Mouse (Mus musculus) midbrain, embryonic 12.5 days (tissue): Measurements from ENCODE around the gene Ccnl2. TPM values are rescaled to one million over a fixed set of nuclear protein-coding genes. Genes with fewer than 3 reads are reported as not detected.

Experiments used
- ATAC-seq: fragments of 200-750 bp; cut with Nextera tagmentation; 2 replicates; pipeline ENCODE4 v1.8.0; 2017; ENCODE audit warnings: low read depth, moderate TSS enrichment, moderate library complexity; ENCODE audit not compliant: low FRiP score
- H3K27ac ChIP-seq: fragments of 300-500 bp; sonication (generic); replicated peaks from 2 replicates; pipeline ENCODE4 v1.5.1; 2016; ENCODE audit warnings: mild to moderate bottlenecking
- H3K27me3 ChIP-seq: fragments of 300-500 bp; sonication (generic); 2 replicates; pipeline ENCODE4 v1.6.1; 2016; ENCODE audit warnings: mild to moderate bottlenecking
- H3K36me3 ChIP-seq: fragments of 300-500 bp; sonication (generic); 2 replicates; pipeline ENCODE4 v1.6.1; 2016
- H3K4me1 ChIP-seq: fragments of 300-500 bp; sonication (generic); 2 replicates; pipeline ENCODE4 v1.6.1; 2016
- H3K4me2 ChIP-seq: fragments of 300-500 bp; sonication (generic); replicated peaks from 2 replicates; pipeline ENCODE4 v1.6.1; 2016; ENCODE audit warnings: mild to moderate bottlenecking, moderate library complexity
- H3K4me3 ChIP-seq: fragments of 300-500 bp; sonication (generic); 2 replicates; pipeline ENCODE4 v1.5.1; 2016; ENCODE audit warnings: mild to moderate bottlenecking
- H3K9ac ChIP-seq: fragments of 300-500 bp; sonication (generic); replicated peaks from 2 replicates; pipeline ENCODE4 v1.6.1; 2016; ENCODE audit warnings: mild to moderate bottlenecking, moderate library complexity
- H3K9me3 ChIP-seq: fragments of 300-500 bp; sonication (generic); 2 replicates; pipeline ENCODE4 v1.6.1; 2016; ENCODE audit warnings: mild to moderate bottlenecking
- WGBS: fragments of 180-500 bp; shearing (Covaris S2); methylation state at CpG from one replicate; pipeline ENCODE4 v1.1.7; 2016; 5-methylcytosine and 5-hydroxymethylcytosine counted together
- polyA plus RNA-seq: library from polyadenylated mRNA; unstranded; fragments of >200 nt; fragmentation: Nextera tagmentation; extraction: Ambion mirVana; gene quantifications from 2 replicates; pipeline ENCODE4 v1.2.1, GENCODE M21; 2016

The Ccnl2 gene
- 206 and 218 TPM in 2 replicates for polyA plus RNA-seq

DNA sequence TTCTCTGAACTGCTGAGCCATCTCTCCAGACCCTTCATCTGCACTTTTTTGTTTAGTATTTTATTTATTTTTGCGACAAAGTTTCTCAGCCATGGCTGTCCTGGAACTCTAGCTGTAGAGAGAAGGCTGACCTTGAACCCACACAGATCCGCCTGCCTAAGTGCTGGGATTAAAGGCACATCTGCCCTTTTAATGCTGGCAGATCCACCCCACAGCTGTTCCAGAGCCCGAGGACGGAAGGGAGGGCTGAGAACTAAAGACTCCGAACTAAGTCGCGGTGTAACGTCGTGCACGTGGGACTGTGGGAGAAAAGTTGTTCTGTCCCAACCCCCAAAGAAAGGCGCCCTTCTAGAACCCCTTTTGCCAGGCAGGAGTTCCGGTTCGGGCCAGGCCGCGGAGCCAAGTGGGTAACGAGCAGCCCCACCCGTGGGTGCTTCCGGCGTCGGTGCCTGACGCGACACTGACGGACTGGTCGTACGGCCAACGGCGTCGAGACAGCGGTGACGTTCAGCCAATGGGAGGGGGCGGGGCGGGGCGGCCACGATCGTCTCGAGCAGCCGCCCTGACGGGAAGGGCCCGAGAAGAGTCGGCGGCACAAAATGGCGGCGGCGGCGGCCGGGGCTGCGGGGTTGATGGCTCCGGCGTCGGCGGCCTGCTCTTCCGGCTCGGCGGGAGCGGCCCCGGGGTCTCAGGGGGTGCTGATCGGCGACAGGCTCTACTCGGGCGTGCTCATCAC lies at the start of gene Ccnl2:
TSS of gene Ccnl2 (plus strand) at position 561 of the 736 bp plus-strand sequence.
- Histone ChIP-seq H3K27ac (peak within 1 kb of the TSS; percentile 83), H3K4me2 (peak within 1 kb of the TSS; percentile 83)

DNA sequence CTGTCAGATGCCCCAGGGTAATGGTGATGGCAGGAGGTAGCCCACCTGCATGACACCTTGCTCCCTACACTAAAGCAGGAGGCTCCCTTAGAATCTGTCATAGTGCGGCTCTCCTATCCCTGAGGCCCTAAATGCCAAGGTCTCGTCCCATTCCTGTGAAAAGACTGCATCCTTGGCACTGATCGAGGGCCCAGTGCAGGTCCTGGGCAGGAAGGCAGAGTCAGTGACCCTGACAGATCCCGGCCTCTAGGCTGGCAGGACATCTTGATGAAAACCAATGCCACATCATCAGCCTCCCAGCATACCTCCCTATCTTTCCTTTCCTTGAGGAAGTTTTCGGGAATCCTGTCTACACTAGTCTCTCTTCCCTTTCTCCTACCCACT lies 42.8 kb upstream of the Ccnl2 start:
- Histone ChIP-seq H3K27me3 (peaks cover 42% of the 10 kb centered on the region), H3K36me3 (no peaks in the 10 kb centered on the region), H3K4me1 (peaks cover 15% of the 10 kb centered on the region), H3K9me3 (no peaks in the 10 kb centered on the region), H3K9ac (peak overlapping the region; percentile 73), H3K27ac (no peak overlapping the region), H3K4me3 (peak overlapping the region; percentile 58), H3K4me2 (peak overlapping the region; percentile 81)
- 63% methylated on average over 5 of the region's 5 CpGs for WGBS
- peak; percentile 1; the same call in 1 of the 2 replicates for ATAC-seq

More for the DNA sequence above, at the start of gene Ccnl2:
- Histone ChIP-seq H3K4me1 (peaks cover 19% of the 10 kb centered on the region), H3K36me3 (peaks cover 72% of the 10 kb centered on the region), H3K27me3 (no peaks in the 10 kb centered on the region), H3K9me3 (no peaks in the 10 kb centered on the region), H3K4me3 (peak within 1 kb of the TSS; percentile 82), H3K9ac (peak within 1 kb of the TSS; percentile 98)
- ATAC-seq: peak; percentile 100
- 1% methylated on average over 60 of the region's 60 CpGs for WGBS

DNA sequence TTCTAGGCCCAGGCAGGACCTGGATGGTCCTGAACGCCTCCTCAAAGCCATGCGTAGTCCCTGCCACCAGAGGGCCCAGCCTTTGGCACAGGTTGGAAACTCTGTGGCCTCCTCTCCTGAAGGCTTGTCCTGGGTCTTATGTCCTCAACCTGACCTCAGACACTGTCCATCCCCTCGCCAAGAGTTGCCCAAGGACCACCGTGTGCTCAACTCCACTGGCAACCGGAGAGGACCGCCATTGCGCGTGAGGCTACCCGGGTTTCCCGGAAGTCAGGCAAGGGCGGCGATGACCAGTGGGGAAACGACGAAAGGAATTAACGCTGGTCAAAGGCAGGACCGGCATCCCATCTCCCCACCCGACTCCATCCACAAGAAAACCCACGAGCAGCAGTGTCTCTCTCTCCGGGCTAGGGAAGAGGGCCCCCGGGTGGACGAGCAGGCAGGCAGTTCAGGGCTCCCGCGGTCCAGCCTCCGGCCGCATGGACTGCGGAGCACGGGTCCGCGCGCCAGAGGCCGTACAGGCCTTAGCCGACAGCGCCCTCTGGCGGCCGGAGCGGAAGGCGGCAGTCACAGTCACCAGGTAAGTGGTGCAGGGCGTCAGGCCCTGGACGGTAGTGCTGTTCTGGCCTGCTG lies 42.3 kb upstream of the Ccnl2 start:
- H3K9me3 ChIP-seq: no peaks in the 10 kb centered on the region
- WGBS: under 1% methylated on average over 39 of the region's 39 CpGs
- peak overlapping the region; percentile 58 for H3K4me3 ChIP-seq
- H3K27ac ChIP-seq: peak overlapping the region; percentile 62
- H3K4me2 ChIP-seq: peak overlapping the region; percentile 81
- H3K27me3 ChIP-seq: peaks cover 47% of the 10 kb centered on the region
- H3K36me3 ChIP-seq: no peaks in the 10 kb centered on the region
- H3K4me1 ChIP-seq: peaks cover 19% of the 10 kb centered on the region
- H3K9ac ChIP-seq: peak overlapping the region; percentile 73
- ATAC-seq: peak; percentile 91

DNA sequence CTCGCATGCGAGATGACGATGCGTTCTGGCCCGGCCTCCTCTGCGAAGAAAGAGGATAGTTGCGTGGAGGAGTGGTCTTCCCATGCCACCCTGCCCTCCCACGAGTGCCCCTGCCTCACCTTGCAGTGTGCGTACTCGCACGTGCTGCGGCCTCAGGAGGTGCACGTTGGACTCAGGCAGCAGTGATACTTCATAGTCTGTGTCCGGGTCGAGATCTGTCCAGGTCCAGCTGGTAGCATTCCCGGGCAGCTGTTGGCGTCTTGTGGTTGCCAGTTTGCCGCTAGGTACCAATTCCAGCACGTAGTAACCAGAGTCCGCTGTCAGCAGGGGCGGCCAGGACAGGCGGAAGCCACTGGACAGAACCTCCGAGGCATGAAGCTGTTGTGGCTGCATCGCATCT lies 41.7 kb upstream of the Ccnl2 start:
- 39% methylated on average over 24 of the region's 24 CpGs for WGBS
- Histone ChIP-seq H3K4me2 (peak overlapping the region; percentile 81), H3K27ac (no peak overlapping the region), H3K36me3 (no peaks in the 10 kb centered on the region), H3K27me3 (peaks cover 53% of the 10 kb centered on the region), H3K9me3 (no peaks in the 10 kb centered on the region), H3K4me3 (peak overlapping the region; percentile 58), H3K9ac (peak overlapping the region; percentile 73), H3K4me1 (peaks cover 19% of the 10 kb centered on the region)
- ATAC-seq: peak; percentile 16; the same call in 1 of the 2 replicates

- Histone ChIP-seq H3K4me1 (peaks cover 19% of the 10 kb centered on the region), H3K4me3 (no peak overlapping the region), H3K9me3 (no peaks in the 10 kb centered on the region), H3K27me3 (peaks cover 56% of the 10 kb centered on the region), H3K27ac (no peak overlapping the region), H3K9ac (no peak overlapping the region), H3K36me3 (no peaks in the 10 kb centered on the region), H3K4me2 (no peak overlapping the region)
- ATAC-seq: no peak
- 76% methylated on average over 2 of the region's 2 CpGs for WGBS
Measured at GRCm38 (mm10) chr4:155771706-155772105, 40.6 kb upstream of the Ccnl2 start.

DNA sequence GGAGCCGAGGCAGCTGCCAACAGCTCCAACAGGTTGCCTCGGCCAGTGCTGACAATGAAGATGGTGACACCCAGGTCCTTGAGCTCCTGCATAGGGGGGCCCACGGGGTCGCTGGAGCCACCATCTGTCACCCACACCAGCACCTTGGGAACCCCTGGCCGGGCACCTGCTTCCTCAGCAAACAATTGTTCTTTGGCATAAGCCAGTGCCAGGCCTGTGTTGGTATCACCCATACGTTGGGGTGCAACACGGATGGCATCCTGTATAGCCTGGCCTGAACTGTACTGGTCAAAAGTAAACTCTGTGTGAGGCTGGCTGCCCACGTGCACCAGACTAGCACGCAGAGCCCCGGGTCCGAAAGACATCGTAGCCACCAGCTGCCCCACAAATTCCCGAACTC lies 39.5 kb upstream of the Ccnl2 start:
- peaks cover 19% of the 10 kb centered on the region for H3K4me1 ChIP-seq
- WGBS: 88% methylated on average over 13 of the region's 13 CpGs
- no peaks in the 10 kb centered on the region for H3K36me3 ChIP-seq
- H3K9me3 ChIP-seq: no peaks in the 10 kb centered on the region
- H3K27me3 ChIP-seq: peaks cover 56% of the 10 kb centered on the region
- H3K9ac ChIP-seq: no peak overlapping the region
- no peak overlapping the region for H3K27ac ChIP-seq
- ATAC-seq: no peak
- H3K4me3 ChIP-seq: no peak overlapping the region
- no peak overlapping the region for H3K4me2 ChIP-seq

DNA sequence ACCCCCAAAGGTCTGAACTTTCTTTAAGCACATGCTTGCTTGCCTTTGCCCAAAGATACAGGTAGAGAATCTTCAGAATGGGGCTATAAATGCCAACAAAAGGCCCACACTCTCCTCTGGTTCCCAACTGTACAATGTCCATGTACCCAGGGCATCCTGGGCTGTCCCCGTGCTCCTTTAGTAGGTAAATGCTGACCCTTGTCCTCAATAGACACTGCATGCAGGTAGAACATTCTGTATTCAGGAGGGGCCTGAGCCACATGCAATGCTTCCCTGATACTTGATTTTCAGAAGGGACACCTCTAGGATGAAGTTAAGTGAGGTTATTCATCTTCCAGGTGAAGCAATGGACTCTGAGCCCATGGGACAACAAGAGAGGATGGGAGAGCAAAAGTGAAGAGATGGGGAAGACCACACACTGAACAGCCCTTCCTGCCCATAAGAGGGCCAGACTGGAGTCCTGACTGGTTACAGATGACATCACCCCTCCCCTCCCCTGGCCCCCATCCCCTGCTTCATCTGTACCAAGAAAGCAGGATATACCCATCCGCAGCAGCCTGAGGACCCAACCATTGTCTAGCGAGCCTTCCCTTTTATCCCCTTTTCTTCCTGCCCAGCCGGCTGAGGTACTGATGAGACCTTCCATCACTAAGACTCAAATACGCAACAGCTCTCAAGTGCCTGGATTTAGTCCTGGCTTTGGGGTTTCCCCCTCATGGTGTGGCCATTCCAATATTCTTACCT lies 38.8 kb upstream of the Ccnl2 start:
- 33% methylated on average over 5 of the region's 5 CpGs for WGBS
- Histone ChIP-seq H3K4me1 (peaks cover 19% of the 10 kb centered on the region), H3K9me3 (no peaks in the 10 kb centered on the region), H3K27me3 (peaks cover 56% of the 10 kb centered on the region), H3K27ac (no peak overlapping the region), H3K4me2 (peak overlapping the region; percentile 50), H3K4me3 (peak overlapping the region; percentile 31; the same call in 1 of the 2 replicates), H3K36me3 (no peaks in the 10 kb centered on the region), H3K9ac (peak overlapping the region; percentile 41; the same call in 1 of the 2 replicates)
- no peak for ATAC-seq

DNA sequence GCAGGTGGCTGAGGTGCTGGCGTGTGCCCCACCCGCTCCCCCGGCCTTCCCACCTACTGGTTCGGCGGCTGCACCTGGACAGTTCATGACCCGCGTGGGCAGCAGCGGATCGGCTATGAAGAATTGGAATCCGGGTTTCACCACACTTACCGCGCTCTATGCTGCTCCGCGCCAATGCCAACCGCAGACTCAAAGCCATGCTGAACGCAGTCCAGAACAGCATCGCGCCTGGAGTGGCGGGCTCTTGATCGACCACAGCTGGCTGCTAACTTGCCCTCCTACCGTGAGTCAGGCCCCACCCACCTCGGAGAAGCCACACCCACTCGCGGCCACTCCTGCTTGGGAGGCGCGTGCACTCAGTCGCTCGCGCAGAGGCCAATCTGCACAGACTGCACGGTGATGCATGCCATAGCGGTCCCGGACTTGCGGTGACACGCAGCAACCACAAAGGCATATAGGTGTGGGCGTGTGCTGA lies 38.0 kb upstream of the Ccnl2 start, which contains the start of gene Vwa1:
TSS of gene Vwa1 (minus strand) at position 419 of the 475 bp plus-strand sequence.
- WGBS: 1% methylated on average over 35 of the region's 35 CpGs
- H3K9ac ChIP-seq: peak within 1 kb of the TSS; percentile 41; the same call in 1 of the 2 replicates
- peak within 1 kb of the TSS; percentile 31 for H3K4me3 ChIP-seq
- peaks cover 19% of the 10 kb centered on the region for H3K4me1 ChIP-seq
- H3K27ac ChIP-seq: peak within 1 kb of the TSS; percentile 17; the same call in 1 of the 2 replicates
- peak within 1 kb of the TSS; percentile 50 for H3K4me2 ChIP-seq
- peaks cover 56% of the 10 kb centered on the region for H3K27me3 ChIP-seq
- no peaks in the 10 kb centered on the region for H3K9me3 ChIP-seq
- no peaks in the 10 kb centered on the region for H3K36me3 ChIP-seq
- peak; percentile 45 for ATAC-seq

DNA sequence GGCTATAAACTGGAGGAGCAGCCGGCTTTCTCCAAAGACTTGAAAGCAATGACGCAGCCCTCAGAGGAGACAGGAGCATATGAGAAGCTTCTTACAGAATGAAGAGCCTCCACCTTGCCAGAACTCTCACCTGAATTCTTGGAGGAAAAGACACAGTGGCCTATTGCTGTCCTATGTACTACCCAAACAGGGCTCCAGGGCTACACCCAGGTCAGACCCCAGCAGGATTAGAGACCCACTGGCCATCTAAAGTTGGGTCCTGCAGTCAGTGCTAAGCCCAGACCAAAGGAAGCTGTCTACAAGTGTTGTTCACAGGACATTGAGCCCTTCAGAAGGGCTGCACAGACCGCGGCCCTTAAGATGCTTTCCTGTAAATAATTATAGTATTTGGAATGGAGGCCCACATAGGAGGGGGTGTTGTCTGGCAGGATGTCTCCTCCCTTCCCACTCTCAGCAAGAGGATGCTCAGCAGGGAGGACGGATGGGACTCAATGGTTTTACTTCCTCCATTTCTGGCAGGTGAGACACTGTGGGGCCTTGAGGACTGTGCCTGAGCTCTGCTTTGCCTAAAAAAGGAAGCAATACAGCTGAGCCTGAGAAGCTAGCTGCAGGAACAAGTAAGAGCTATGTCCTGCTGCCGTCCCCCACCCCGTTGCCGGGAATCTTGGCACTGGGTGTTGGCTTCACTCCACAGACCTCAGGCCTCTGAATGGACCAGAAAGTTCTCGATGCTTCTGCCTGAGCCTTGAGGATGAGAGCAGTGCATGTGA lies 37.1 kb upstream of the Ccnl2 start:
- Histone ChIP-seq H3K4me3 (peak overlapping the region; percentile 31; the same call in 1 of the 2 replicates), H3K27ac (peak overlapping the region; percentile 17; the same call in 1 of the 2 replicates), H3K27me3 (peaks cover 56% of the 10 kb centered on the region), H3K36me3 (no peaks in the 10 kb centered on the region), H3K4me2 (peak overlapping the region; percentile 50), H3K9ac (peak overlapping the region; percentile 41; the same call in 1 of the 2 replicates), H3K4me1 (peaks cover 19% of the 10 kb centered on the region), H3K9me3 (no peaks in the 10 kb centered on the region)
- WGBS: 61% methylated on average over 9 of the region's 9 CpGs
- ATAC-seq: no peak

GRCm38 (mm10) chr4:155775855-155776254 lies 36.4 kb upstream of the Ccnl2 start:
- Histone ChIP-seq H3K27ac (no peak overlapping the region), H3K27me3 (peaks cover 51% of the 10 kb centered on the region)
- 69% methylated on average over 3 of the region's 3 CpGs for WGBS

More at GRCm38 (mm10) chr4:155775855-155776254, 36.4 kb upstream of the Ccnl2 start:
- ATAC-seq: no peak
- H3K9ac ChIP-seq: no peak overlapping the region
- H3K9me3 ChIP-seq: no peaks in the 10 kb centered on the region
- H3K4me1 ChIP-seq: peaks cover 13% of the 10 kb centered on the region
- H3K4me3 ChIP-seq: no peak overlapping the region
- no peaks in the 10 kb centered on the region for H3K36me3 ChIP-seq
- no peak overlapping the region for H3K4me2 ChIP-seq
